Mouse (Mus musculus) C2C12 (cell line): Measurements from ENCODE around the gene Akt3.

Experiments used
- CEBPB ChIP-seq: IDR thresholded peaks from one replicate; pipeline ENCODE4 v1.6.1; 2011; ENCODE audit warnings: low read depth, mild to moderate bottlenecking, control low read depth, moderate library complexity
- CTCF ChIP-seq: IDR thresholded peaks from one replicate; pipeline ENCODE4 v1.5.1; 2011; ENCODE audit not compliant: control insufficient read depth, insufficient read depth, insufficient read length
- FOSL1 ChIP-seq: IDR thresholded peaks from one replicate; pipeline ENCODE4 v1.8.0; 2011; ENCODE audit warnings: mild to moderate bottlenecking, low read length; ENCODE audit not compliant: poor library complexity, insufficient read depth, severe bottlenecking
- MYOD1 ChIP-seq: IDR thresholded peaks from one replicate; pipeline ENCODE4 v1.6.1; 2011; ENCODE audit warnings: low read depth; ENCODE audit not compliant: control insufficient read depth, insufficient read length
- USF1 ChIP-seq: IDR thresholded peaks from one replicate; pipeline ENCODE4 v1.6.1; 2011; ENCODE audit warnings: low read depth, mild to moderate bottlenecking, control low read depth, moderate library complexity

- no peak for TF ChIP-seq MYOD1
- TF ChIP-seq CTCF, result no peak
- TF ChIP-seq FOSL1, result no peak
- no peak for TF ChIP-seq CEBPB
- no peak for TF ChIP-seq USF1
These were observed 260.0 kb downstream of the Akt3 start for GRCm38 (mm10) chr1:176997711-176998689.
